Mouse (Mus musculus) kidney, postnatal 36 days (tissue): ENCODE measurements at regions not wholly inside any gene's neighbourhood (a gene's known extent, or its start where the extent isn't known, plus 50 kb on each side); places are given as distances from the start of the nearest gene placed in this dataset.

Experiments used
- DNase-seq, 2 experiments: peaks; one replicate each; pipeline ENCODE4 v3.0.0; 2021 to 2022; ENCODE audit warnings: mixed read lengths in 2 of 2

DNA sequence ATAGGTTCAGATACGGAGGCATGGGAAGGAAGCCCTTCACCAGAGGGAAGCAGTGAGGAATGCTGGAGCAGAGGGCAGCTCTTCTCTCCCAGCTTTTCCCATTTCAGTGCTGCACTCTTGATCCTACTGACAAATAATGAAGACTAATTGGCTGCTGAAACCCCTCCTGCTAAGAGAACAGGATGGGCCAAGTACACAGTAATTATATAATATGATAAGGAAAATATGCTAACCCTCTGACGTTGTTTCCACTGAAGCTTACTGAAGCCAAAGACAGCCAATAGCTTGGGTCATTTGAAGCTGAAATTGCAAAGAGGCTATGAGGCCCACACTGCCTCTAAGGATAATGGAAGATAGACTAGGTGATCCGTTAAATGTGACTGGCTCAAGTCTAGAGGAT lies 375.0 kb upstream of the Pbx1 start:
- DNase-seq: no peak

DNA sequence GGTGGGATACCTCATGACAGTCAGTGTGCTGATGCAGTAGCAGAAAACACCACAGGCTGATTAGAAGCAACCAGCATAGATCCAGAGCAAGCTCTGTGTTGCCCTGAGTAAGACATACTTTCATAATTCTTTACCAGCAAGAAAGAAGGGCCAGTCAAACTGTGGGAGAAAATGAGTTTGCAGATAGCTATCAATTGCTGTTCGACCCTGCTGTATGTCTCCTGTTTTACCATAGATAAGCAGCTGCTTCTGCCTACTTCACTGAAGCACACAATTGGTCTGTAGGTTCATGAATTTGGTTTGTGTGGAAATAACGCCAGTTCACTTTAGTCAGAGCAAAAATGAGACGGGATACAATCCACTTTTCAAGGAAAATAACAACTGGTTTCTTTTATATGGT lies 373.4 kb upstream of the Pbx1 start:
- DNase-seq: no peak

DNA sequence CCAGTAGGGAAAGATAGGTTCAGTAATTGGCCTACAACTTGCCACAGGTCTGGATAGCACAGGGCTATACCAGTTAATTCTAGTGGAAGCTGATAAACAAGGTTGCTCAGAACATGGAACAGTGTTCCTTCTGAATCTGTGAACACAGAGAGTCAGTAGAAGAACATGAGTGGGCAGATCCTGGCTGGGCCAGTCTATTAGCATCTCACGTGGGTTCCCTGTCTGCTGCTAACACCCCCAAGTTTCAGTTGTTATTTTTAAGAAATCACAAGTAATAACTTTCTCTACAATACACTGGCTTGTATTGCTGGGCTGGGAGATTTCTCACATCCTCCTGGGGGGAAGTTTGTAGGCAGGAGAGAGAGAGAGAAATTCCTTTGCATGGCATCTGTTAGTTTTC lies 369.0 kb upstream of the Pbx1 start:
- DNase-seq: no peak

DNA sequence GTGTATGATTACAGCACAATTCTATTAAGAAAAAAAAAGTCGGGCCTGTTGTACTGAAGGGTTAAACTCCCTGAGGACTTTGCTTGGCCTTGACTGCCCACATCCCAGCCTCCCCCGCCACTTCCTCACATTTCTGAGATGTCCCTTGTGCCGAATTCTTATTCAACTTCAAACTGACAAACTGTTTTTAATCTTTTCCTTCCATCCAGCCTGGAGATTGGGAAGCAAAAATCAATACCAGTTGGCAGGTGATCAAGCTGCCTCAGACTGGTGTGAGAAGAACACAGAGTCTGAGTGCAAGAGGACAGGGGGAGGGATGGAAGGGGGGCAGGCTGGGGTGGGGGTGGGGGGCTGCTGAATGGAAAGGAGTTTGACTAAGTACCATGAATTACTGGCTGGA lies 354.7 kb upstream of the Pbx1 start:
- DNase-seq: no peak

DNA sequence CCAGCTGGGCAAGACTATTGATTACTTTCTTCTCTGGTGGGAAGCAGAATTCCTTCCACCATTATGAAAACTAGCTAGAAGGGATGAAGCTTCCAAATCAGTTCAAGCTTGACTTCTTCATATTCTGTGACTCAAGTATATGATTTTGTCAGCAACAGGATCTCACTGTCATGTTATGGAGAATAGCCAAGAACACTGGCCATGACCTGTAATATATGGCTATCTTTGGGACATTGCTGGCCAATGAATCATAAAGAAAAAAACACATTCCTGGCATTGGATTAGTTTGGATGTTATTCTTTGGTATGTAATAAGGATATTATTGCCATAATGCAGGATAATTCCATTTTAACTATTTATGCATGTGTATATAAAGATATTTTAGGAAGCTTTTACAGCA lies 351.8 kb upstream of the Pbx1 start:
- no peak for DNase-seq

DNA sequence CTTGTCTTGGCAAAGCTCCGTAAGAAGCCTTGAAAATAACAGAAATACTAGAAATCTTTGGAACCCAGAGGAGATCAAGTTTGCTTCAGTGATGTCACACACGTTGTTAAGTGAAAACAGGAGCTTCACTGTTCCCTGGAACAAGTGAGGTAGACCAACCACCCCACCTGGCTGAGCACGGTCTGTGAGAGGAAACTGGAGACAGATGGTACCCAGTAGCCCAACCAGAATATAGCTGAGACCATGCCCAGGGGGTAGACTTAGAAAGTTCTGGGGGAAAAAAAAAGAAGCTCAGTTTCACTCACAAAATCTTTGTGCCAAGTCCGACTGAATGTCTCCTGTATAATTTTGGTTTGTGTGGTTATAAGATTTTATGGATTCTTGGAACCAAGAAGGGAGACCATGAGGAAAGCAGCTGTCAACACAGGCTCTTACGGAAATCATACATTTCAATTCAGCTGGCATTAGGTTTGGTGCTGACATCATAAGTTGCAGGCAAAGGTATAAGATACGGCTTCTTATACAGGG lies 332.4 kb upstream of the Pbx1 start:
- DNase-seq: no peak

DNA sequence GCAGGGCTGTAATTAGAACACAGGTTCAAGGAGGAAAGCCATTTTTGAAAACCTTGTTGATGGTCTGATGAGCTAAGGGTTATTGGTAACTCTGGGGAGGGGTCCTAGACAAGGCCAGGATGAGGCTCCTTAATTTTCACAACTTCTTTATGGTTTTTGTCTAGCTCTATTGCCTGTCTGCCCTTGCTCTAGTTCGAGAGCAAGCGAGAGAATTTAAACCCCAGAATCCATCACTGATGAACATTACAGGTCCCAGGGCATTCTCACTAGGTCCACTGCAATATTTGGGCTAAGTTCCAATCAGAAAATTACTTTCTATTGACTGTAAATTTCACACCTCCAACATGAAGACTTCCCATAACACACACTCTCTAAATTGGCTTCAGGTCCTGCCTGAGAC lies 329.0 kb upstream of the Pbx1 start:
- DNase-seq: no peak

DNA sequence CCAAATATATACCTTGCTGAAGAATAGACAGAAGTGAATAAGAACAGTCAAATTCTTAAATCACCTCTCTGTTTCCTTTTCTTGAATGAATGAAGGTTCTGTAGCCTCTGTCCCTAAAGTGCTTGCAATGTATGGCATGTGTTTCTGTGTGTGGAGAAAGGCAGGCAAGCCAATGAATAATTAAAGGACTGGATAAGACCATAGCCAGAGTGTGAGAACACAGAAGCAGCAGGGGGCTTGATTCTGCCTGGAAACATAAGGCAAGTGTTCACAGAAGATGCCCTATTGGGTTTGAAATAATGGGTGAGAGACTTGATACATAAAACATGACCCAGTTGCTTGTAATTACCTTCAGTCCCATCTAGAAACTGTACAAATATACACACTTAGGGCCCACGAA lies 328.2 kb upstream of the Pbx1 start:
- DNase-seq: no peak

DNA sequence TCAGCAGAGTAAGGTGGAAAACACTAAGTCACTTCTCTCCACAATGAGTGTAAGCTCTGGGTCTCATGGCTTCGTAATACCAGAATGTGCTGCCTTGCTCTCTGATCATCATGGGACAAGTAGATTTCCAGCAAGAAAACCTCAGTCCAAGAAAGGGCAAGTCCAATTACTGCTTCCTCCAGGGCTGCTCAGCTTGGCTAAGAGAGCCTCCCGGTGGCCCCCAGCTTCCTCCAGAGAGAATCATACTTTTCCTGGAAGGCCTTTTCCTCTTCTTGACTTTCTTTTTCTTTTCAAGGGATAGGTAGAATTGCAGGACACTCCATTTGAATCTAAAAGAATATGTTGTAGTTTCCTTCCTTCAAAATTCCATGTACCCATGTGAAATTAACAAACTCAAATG lies 326.8 kb upstream of the Pbx1 start:
- peak; percentile 8 to 28 for DNase-seq

DNA sequence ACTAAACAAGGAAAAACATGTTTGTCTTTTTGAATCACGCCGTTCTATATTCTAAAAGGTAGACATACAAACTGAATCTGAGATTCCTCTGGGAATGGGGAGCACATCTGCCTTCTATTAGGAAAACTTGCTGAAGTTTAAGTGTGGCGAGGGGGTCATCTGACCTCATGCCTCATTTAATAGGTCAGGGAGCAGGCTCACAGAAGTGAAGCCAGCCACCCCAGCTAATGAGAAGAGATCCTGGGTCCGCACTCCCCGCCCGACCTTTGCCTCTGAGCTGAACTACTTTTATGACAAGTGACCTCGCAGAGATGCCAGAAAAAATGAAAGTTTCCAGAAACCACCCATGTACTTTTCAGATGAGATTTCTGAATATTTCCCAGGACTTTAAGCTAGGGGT lies 322.1 kb upstream of the Pbx1 start:
- DNase-seq: peak; percentile 30 to 42

DNA sequence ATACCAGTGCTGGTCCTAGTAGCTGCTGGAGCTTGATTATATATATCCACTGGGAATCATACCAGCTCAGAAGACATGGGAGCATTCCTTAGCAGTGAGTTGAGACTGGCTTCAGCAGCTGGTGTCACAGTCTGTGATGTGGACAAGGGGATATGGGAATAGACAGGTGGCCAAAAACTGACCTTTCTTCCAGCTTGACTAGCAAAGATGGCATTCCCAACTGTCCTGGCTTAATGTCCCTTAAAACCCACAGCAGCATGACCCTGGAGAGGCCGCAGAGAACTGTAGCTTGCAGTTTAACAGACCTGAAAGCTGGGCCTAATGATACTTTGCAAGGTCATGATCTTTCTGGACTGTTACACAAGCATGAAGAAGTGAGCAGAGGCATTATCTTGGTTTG lies 311.4 kb upstream of the Pbx1 start:
- DNase-seq: peak; percentile 2 to 4

DNA sequence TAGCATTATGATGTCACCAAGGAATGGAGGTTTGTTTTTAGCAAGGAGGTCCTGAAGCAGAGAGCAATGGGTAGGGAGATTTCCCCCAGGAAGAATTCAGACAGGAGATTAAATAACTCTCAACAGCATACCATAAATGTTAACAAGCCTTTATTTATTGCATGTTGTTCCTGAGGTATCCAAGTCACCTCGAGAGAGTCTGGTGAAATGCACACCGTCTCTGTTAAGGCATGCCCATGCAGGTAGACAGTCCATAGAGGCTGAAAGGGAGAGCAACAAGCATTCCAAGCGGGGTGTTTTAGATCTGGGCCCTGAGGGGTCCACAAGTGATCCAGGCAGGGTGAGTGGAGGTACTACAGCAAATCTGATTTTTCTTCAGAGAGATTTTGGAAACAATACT lies 305.9 kb upstream of the Pbx1 start:
- no peak for DNase-seq

DNA sequence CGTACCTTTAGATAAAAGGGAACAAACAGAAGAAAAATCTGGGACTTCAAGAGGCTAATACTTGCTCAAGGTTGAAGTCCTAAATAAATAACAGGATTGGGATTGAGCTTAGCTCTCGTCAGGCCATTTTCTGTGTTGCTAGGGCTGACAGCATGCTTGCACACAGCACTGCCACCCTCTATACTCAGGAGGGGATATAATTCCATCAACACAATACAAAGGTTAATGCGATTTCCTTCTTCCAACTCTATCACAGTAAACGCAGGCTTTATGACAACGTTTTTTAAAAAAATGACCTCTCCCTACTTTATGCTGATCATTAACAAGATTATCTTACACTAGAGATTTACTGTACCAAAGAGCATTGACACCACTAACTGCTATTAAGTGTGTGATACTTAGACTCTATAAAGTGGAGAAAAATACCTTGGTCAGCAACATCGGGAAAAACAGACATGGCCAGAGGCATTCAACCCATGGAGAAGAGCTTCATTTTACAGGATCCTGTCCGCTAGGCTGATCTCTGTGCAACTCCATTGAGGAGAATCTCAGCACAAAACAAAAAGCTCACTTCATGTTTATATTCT lies 305.3 kb upstream of the Pbx1 start:
- no peak for DNase-seq

DNA sequence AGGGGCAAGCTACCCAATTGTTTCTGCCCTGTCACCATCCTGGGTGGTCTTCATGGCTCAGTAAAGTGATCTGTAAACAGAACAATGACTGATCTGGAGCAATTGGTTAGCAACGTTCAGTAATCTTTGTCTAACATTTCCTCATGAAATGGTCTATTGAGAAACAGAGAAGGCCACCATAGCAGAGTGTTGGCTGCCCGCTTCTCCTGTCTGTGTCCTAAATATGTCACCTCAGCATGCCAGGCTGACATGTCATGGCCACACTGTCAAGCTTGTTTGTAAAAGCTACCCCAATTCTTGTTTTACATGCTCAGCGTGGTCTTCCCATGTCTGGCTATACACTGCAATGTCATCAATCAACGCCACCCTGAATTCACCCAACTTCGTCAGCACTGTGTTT lies 301.0 kb upstream of the Pbx1 start:
- DNase-seq: no peak

DNA sequence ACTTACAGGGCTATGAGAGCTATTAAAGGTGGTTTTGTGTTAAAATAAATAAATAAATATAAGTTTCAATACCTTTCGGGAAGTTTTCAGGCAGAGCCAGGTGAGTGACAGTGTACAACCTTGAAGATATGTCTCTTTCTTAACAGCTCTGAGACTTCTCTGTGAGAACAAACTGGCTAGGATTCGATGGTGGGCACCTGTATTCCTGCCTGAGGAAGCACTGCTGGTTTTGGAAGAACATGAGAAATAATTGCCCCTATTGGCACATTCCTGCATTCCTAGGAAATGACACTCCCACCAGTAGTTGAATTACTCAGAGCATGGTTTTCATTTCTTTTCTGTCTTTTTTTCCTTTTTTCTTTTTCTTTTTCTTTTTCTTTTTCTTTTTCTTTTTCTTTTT lies 277.8 kb upstream of the Pbx1 start:
- DNase-seq: peak in 1 of 2 experiments; percentile 5

DNA sequence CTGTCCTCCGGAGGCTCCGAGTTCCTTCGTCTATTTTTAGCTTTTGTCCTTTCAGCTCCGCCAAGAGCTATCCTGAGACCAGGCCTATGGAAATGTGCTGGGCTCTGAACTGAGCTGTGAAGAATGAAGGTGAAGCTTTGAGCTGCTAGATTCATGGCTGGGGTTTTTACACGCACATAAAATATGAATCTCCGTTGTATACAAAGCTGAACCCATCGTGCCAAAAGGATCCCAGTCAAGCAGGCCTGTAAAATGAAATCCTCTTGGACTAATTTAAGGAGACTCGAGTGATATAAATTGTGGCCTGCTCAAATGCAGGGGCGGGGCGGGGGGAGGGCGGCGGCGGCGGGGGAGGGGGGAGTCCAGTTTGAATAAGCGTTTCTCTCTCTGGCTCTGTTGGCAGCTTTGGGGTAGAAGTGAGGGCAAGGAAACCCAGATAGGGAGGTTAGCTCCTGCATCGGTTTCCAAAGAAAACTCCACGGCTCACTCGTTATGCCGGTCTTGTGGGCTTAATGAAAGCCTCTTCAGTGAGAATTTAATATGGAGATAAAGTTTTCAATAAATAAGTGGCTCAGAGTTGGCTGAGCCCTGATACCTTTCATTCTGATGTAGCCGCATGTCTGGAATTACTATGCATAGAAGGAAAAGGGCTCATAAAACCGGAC lies 277.1 kb upstream of the Pbx1 start:
- DNase-seq: peak; percentile 16 to 19

DNA sequence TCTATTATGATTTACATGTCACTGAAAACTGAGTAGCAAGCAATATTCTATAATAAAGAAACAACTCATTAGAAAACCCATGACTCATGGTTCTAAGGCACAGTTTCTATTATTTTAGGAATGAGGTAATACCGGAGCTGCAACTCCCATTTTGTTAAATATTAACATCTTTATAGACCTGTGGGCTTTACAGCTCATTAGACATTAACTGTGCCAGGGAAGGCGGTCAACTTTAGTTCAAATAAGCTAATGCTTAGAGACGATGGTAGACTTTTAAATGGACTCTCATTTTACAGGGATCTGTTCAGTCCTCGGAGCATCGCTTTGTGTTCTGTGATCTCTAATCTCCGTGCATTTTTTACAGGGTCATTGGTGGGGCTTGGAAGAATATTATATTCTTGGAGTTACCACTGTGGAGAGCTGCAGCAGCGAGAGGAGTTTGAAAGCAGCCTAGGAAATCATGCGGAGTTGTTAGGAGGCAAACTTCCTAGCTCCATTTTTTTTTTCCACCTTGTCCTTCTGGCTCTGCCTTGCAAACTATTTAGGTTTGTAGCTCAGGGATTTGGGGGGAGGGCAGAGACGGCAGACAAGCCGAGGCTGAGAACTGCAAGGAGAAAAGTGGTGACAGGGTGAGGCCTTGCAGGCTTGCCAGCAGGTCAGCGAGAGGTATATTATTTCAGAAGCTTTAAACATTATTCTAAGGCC lies 276.2 kb upstream of the Pbx1 start:
- DNase-seq: peak; percentile 35 to 74

DNA sequence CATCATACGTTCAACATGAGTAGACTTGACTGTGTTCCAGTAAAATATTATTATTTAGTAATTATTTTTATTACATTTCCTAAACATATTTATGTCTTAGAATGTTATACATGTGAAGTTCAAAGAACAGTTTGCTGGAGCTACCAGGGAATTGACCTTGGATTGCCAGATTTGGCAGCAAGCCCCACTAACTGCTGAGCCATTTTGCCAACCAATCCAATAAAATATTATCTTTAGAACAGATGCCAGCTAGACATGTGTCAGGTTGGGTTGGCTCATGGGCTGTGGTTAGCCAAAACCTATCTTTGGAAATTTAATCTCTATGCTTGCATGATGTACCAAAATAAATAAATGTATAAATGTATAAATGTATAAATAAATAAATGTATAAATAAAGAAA lies 265.3 kb upstream of the Pbx1 start:
- DNase-seq: no peak

DNA sequence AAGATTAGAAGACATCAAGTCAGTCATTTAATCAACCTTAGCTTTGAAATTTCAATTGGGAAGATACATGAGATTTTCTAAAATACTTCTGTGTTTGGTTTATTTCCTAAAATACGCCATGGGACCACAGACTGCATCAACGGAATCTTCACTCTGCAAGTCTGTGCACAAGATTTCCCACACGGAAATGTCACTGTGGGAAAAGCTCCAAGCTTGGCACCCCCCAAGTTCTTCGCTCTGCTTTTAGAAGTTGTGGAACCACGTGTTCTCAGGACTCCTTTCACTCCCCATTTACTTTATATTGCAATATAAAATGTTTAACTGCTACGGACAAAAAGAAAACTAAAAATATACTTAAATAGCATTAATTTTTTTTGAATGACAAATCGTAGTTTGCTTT lies 254.8 kb upstream of the Pbx1 start:
- no peak for DNase-seq

DNA sequence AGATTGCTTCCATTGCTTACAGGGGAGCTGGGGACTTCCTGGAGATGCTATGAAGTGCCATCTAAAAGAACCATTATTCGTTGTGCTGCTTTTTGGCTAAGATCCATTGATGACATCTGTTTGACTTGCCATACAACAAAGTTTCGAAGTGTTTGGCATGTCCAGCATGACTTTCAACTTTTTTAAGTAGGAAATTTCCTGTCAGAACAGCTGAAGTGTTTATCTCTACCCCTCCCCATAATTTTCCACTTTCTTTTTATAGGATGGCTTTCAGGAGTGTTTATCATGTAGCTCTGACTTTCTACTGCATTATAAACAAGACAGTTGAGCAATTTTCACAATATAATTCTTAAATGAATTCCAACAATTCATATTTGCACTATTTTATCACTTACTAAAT lies 253.1 kb upstream of the Pbx1 start:
- no peak for DNase-seq

DNA sequence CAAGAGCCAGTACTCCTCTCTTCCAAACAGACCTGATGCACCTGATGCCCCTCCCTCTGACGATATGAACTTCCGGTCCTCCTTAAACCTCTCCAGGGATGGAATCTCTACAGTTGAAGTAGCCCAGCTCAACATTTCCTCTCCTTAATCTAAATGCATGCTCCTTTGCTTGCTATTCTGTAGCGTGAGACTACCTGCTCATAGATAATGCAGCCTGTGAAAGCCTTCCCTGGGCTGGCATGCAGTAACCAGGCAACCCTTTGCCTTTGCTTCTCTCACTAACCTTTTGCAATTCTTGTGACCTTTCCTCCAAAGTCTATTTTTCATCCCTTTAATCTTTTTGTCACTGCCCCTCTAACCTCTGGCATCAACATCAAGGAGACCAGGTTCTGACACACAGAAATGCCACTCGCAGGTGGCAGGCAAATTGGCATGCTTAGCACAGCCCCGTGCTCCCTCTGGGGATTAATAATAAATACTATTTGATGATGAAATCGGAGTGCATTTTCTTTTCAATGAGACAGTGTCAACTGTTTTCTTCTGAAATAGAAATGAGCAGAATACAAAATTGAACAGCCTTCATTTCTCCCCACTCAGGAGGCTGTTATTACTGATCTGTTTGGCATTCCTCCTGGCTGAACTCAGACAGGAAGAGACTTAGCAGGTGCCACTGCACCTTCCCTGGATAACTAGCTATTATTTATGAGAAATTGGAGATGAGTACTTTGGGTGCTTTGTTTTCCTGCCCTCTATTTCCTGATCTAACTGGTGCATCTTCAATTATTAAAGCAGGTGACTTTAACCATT lies 249.8 kb upstream of the Pbx1 start:
- no peak for DNase-seq

DNA sequence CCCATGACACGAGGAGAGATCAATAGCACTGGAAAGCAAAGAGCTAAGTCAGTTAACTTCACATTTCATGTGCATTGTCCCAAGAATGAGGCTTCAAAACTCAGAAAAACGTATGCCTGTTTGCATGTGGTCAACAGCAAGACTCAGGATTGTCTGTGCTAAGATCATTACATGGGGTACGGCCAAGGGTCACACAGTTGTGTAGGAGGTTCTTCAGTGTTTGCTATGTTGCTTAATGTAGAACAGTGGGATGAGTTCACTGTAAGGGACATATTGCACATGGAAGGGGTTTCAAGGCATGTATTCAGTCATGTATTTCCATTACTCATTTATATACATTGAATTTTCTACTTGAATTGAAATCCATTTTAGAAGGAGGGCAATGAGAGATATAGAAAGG lies 248.6 kb upstream of the Pbx1 start:
- DNase-seq: no peak
